ENCODE assay signal across 18 mouse cellular contexts in genomic region chr1:110067405-110067804, GRCm38 (mm10).
DNase-seq lines count a peak whose midpoint lies in the region; ATAC-seq lines count a peak whose summit lies in the region.
"Had no signal": no experiment of that assay in that cellular context is flagged by ENCODE, and none has a peak within 500 bp of the region (broad histone marks: within the 10 kb centered on the region; RNA-seq: fewer than 3 reads in every experiment).

No protein-coding gene starts in this region.

- H3K9me3 ChIP-seq in midbrain, embryonic 11.5 days (ENCODE audit: control insufficient read depth, low read length) = no peaks in the 10 kb centered on the region
- H3K9me3 ChIP-seq in midbrain, embryonic 13.5 days = no peaks in the 10 kb centered on the region
- H3K9me3 ChIP-seq: embryonic facial prominence, embryonic 10.5 days; hindbrain, embryonic 10.5 days; limb, embryonic 12.5 days had no signal

- H3K9ac ChIP-seq in midbrain, embryonic 11.5 days (ENCODE audit: low read length) = no peak overlapping the region
- no peak overlapping the region for H3K9ac ChIP-seq in midbrain, embryonic 13.5 days (replicated peaks)
- H3K9ac ChIP-seq: limb, embryonic 12.5 days; liver, embryonic 14.5 days had no signal

- 93% methylated on average over 1 of the region's 1 CpGs for WGBS in midbrain, embryonic 11.5 days
- 100% methylated on average over 1 of the region's 1 CpGs for whole genome bisulfite sequencing in midbrain, embryonic 13.5 days

- DNase-seq in midbrain, embryonic 11.5 days (ENCODE audit: low spot score, missing footprints) = no peak
- DNase-seq in layer of hippocampus, adult 18-20 months (ENCODE audit: low spot score in 2 of 2) = peak; percentile 19 to 73
- DNase-seq in left cerebral cortex, adult 18-20 months (ENCODE audit: low spot score in 2 of 2) = peak; percentile 21 to 56
- peak; percentile 30 to 50 for DNase-seq in right cerebral cortex, postnatal 36 days (ENCODE audit: low spot score in 2 of 2)
- DNase-seq in cerebellum, adult 11-12 months = no peak
- no peak for DNase-seq in cerebellum, adult 8-10 months
- no peak for DNase-seq in lung, postnatal 14 days
- DNase-seq: adrenal gland, postnatal 36 days; gastrocnemius, adult 2 months; heart, adult 2 months; kidney, postnatal 4 days had no signal

- no peaks in the 10 kb centered on the region for H3K36me3 ChIP-seq in midbrain, embryonic 11.5 days (ENCODE audit: control insufficient read depth, insufficient read depth, low read length)
- H3K36me3 ChIP-seq in midbrain, embryonic 13.5 days = no peaks in the 10 kb centered on the region
- H3K36me3 ChIP-seq: embryonic facial prominence, embryonic 10.5 days; hindbrain, embryonic 10.5 days; limb, embryonic 12.5 days had no signal

- H3K27me3 ChIP-seq in midbrain, embryonic 11.5 days (ENCODE audit: control insufficient read depth, insufficient read depth, low read length) = no peaks in the 10 kb centered on the region
- no peaks in the 10 kb centered on the region for H3K27me3 ChIP-seq in midbrain, embryonic 13.5 days
- H3K27me3 ChIP-seq: limb, embryonic 12.5 days had no signal

- no peak overlapping the region for H3K4me2 ChIP-seq in midbrain, embryonic 11.5 days
- no peak overlapping the region for H3K4me2 ChIP-seq in midbrain, embryonic 13.5 days (replicated peaks)
- H3K4me2 ChIP-seq: limb, embryonic 12.5 days had no signal

- H3K27ac ChIP-seq in midbrain, embryonic 11.5 days (ENCODE audit: low read depth, low read length) = no peak overlapping the region
- H3K27ac ChIP-seq in midbrain, embryonic 13.5 days = no peak overlapping the region
- H3K27ac ChIP-seq: embryonic facial prominence, embryonic 10.5 days; gastrocnemius, adult 2 months; heart, adult 2 months; hindbrain, embryonic 10.5 days; limb, embryonic 12.5 days; liver, embryonic 14.5 days had no signal

- H3K4me3 ChIP-seq in midbrain, embryonic 11.5 days (ENCODE audit: low read depth, low read length) = no peak overlapping the region
- H3K4me3 ChIP-seq in midbrain, embryonic 13.5 days (replicated peaks) = no peak overlapping the region
- H3K4me3 ChIP-seq: embryonic facial prominence, embryonic 10.5 days; gastrocnemius, adult 2 months; heart, adult 2 months; hindbrain, embryonic 10.5 days; limb, embryonic 12.5 days had no signal

- 0 out of 2 replicates have a peak, but pooled peaks have one; percentile 11 for ATAC-seq in midbrain, embryonic 11.5 days (ENCODE audit: low FRiP score)
- ATAC-seq in midbrain, embryonic 13.5 days = no peak
- ATAC-seq: inflammation-experienced regulatory T-cells, adult 6 months; midbrain, embryonic 16.5 days had no signal

- H3K4me1 ChIP-seq in midbrain, embryonic 11.5 days (ENCODE audit: control insufficient read depth, insufficient read depth, low read length) = no peaks in the 10 kb centered on the region
- no peaks in the 10 kb centered on the region for H3K4me1 ChIP-seq in midbrain, embryonic 13.5 days (replicated peaks)
- H3K4me1 ChIP-seq: embryonic facial prominence, embryonic 10.5 days; hindbrain, embryonic 10.5 days; limb, embryonic 12.5 days had no signal

Comparison
In these comparisons a context has a peak if more than half of its experiments do, and no peak if none do; other contexts are left out.
1. DNase-seq: peak in layer of hippocampus, adult 18-20 months (2 of 2), left cerebral cortex, adult 18-20 months (2 of 2) and right cerebral cortex, postnatal 36 days (2 of 2); none in midbrain, embryonic 11.5 days (single experiment), cerebellum, adult 11-12 months (single experiment), cerebellum, adult 8-10 months (single experiment) and lung, postnatal 14 days (single experiment).